Mouse (Mus musculus): ENCODE results near the gene Snx32.

DNA sequence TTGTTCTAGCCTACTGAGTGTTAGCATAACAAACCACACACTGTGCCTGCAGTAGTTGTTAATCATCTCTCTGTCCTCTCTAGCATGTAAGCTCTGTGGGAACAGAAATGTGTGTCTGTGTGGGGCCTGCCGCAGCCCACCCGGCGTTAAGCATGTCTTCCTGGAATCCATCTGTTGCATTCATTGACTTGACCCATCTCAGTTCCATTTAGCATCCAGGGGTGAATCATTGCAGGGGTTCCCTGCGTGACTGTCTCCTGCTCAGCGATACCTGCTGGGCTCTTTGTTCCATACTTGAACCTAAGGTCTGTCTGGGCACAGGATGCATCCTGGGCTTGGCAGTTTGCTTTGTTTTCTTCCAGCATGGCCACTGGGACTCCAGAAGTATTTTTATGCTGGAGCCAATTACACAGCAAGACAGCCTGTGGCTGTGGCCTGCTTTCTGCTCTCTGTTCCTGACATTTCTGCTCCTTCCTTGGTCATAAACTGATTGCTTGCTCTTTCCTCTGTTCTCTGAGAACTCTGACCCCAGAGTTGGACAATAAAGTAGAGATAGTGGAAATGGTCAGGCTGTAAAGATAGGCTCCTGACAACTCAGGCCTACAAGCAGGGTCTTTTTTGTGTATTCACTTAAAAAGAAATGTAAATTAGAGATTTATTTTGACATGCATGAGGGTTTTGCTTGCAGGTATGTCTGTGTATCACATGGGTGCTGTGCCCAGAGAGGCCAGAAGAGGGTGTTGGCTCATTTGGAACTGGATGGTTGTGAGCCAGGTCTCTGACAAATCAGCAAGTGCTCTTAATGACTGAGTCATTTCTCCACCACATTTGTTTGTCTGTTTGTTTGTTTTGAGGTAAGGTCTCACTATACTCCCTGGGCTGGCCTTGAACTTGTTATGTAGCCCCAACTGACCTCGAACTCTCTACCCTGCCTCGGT is 5.8 kb upstream of the Snx32 start:
- peak; percentile 34; the same call in 1 of the 2 replicates for TF ChIP-seq CTCF (IDR thresholded peaks at IDR 0.05)
- TF ChIP-seq EP300 (IDR thresholded peaks at IDR 0.05): no peak
